Mouse (Mus musculus) bone marrow macrophage, adult 2 months (primary cell): ENCODE measurements around the gene Gm11214.

ENCODE experiments used
- CTCF ChIP-seq: IDR thresholded peaks from 2 replicates; pipeline ENCODE4 v1.5.1; 2012; ENCODE audit warnings: low read depth, mild to moderate bottlenecking, low read length, moderate library complexity
- POLR2A ChIP-seq: IDR thresholded peaks from 2 replicates; pipeline ENCODE4 v1.6.1; 2012; ENCODE audit warnings: mild to moderate bottlenecking, low read depth, low read length, borderline replicate concordance

GRCm38 (mm10) chr4:63703686-63704085 is 40.5 kb upstream of the Gm11214 start:
- no peak for TF ChIP-seq CTCF
- no peak for TF ChIP-seq POLR2A
